Mouse (Mus musculus) forebrain, embryonic 14.5 days (tissue): Measurements from ENCODE around the gene Tmem220. TPM values are rescaled to one million over a fixed set of nuclear protein-coding genes. Genes with fewer than 3 reads are reported as not detected.

Source experiments
- ATAC-seq: fragments of 200-750 bp; cut with Nextera tagmentation; 2 replicates; pipeline ENCODE4 v1.8.0; 2017; ENCODE audit warnings: mild to moderate bottlenecking, moderate library complexity
- DNase-seq: peaks from one replicate; pipeline ENCODE4 v3.0.0-alpha.2; 2015; ENCODE audit warnings: low spot score
- H3K27ac ChIP-seq: fragments of 300-500 bp; sonication (generic); 2 replicates; pipeline ENCODE4 v1.5.1; 2014; ENCODE audit warnings: low read depth, mild to moderate bottlenecking, control low read depth, low read length, moderate library complexity
- H3K27me3 ChIP-seq: fragments of 300-500 bp; sonication (generic); replicated peaks from 2 replicates; pipeline ENCODE4 v1.6.1; 2014; ENCODE audit warnings: low read length, control low read depth, mixed read lengths; ENCODE audit not compliant: control insufficient read depth, insufficient read depth
- H3K36me3 ChIP-seq: fragments of 300-500 bp; sonication (generic); 2 replicates; pipeline ENCODE4 v1.6.1; 2014; ENCODE audit warnings: low read length, control low read depth; ENCODE audit not compliant: control insufficient read depth, insufficient read depth
- H3K4me1 ChIP-seq: fragments of 300-500 bp; sonication (generic); 2 replicates; pipeline ENCODE4 v1.6.1; 2014; ENCODE audit warnings: antibody characterized with exemption, low read length, control low read depth; ENCODE audit not compliant: control insufficient read depth, insufficient read depth
- H3K4me2 ChIP-seq: fragments of 300-500 bp; sonication (generic); 2 replicates; pipeline ENCODE4 v1.6.1; 2014; ENCODE audit warnings: mild to moderate bottlenecking, control low read depth, low read length
- H3K4me3 ChIP-seq: fragments of 300-500 bp; sonication (generic); 2 replicates; pipeline ENCODE4 v1.5.1; 2014; ENCODE audit warnings: low read depth, low read length, control low read depth
- H3K9ac ChIP-seq: fragments of 300-500 bp; sonication (generic); 2 replicates; pipeline ENCODE4 v1.6.1; 2014; ENCODE audit warnings: mild to moderate bottlenecking, low read length, control low read depth, moderate library complexity
- H3K9me3 ChIP-seq: fragments of 300-500 bp; sonication (generic); replicated peaks from 2 replicates; pipeline ENCODE4 v1.6.1; 2016; ENCODE audit warnings: low read length, control low read depth, mixed read lengths; ENCODE audit not compliant: control insufficient read depth
- WGBS: fragments of 180-500 bp; shearing (Covaris S2); extraction: QIAGEN DNeasy Blood & Tissue Kit; methylation state at CpG from one replicate; pipeline ENCODE4 v1.1.7; 2014; 5-methylcytosine and 5-hydroxymethylcytosine counted together
- polyA plus RNA-seq: library from polyadenylated mRNA; unstranded; fragments of >200 nt; fragmentation: Nextera tagmentation; extraction: Ambion mirVana; gene quantifications from 2 replicates; pipeline ENCODE4 v1.2.1, GENCODE M21; 2014

Tmem220 gene
- polyA plus RNA-seq, 1 experiment from 2014 or later = 0.36 TPM

- Histone ChIP-seq H3K36me3 (peaks cover 17% of the 10 kb centered on the region), H3K27ac (no peak overlapping the region), H3K4me2 (no peak overlapping the region), H3K4me3 (no peak overlapping the region), H3K4me1 (peaks cover 4% of the 10 kb centered on the region; the same call in 1 of the 2 replicates), H3K9ac (no peak overlapping the region), H3K27me3 (no peaks in the 10 kb centered on the region), H3K9me3 (no peaks in the 10 kb centered on the region)
- no peak for ATAC-seq
- DNase-seq = no peak
- WGBS = 93% methylated on average over 5 of the region's 5 CpGs
These were observed 22.2 kb downstream of the Tmem220 start for GRCm38 (mm10) chr11:67047199-67047598.

DNA sequence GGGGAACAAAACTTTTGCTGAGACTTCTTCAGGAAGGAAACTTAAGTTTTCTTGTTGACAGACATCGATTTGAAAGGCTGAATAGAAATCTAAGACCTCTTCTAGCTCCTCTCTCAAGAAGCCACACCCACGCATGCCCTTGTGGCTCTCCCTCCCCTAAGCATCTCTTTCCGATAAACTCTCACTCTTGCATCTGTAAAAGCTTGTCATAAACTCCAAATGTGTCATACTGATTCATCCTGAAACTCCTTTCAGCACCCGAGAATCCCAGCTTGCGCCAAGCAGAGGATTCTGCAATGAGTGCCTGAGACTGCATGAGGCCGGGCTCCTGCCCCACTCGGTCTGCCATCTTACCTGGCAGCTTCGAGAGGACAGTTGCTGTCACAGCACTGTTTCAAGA is 23.5 kb downstream of the Tmem220 start:
- H3K9ac ChIP-seq = no peak overlapping the region
- H3K36me3 ChIP-seq = peaks cover 17% of the 10 kb centered on the region
- no peaks in the 10 kb centered on the region for H3K9me3 ChIP-seq
- no peak for ATAC-seq
- no peaks in the 10 kb centered on the region for H3K27me3 ChIP-seq
- no peak overlapping the region for H3K4me2 ChIP-seq
- no peak for DNase-seq
- no peak overlapping the region for H3K4me3 ChIP-seq
- H3K4me1 ChIP-seq = peaks cover 8% of the 10 kb centered on the region; the same call in 1 of the 2 replicates
- no peak overlapping the region for H3K27ac ChIP-seq
- 89% methylated on average over 8 of the region's 8 CpGs for WGBS

DNA sequence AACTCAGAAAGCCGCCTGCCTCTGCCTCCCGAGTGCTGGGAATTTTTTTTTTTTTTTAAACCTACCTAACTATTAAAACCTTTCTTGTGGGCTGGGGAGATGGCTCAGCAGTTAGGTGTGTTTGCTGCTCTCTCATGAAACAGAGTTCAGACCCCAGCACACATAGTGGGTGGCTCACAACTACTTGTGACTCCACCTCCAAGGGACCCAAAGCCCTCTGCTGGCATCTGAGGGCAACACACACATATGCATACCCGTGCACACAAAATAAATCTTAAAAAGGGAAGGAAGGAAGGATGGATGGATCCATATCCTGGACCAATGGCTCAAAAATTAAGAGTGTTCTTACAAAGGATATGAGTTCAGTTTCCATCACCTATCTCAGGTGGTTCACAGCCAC is 24.3 kb downstream of the Tmem220 start:
- Histone ChIP-seq H3K27me3 (no peaks in the 10 kb centered on the region), H3K4me1 (peaks cover 9% of the 10 kb centered on the region; the same call in 1 of the 2 replicates), H3K36me3 (peaks cover 17% of the 10 kb centered on the region), H3K27ac (no peak overlapping the region), H3K9ac (no peak overlapping the region), H3K9me3 (no peaks in the 10 kb centered on the region), H3K4me3 (no peak overlapping the region), H3K4me2 (no peak overlapping the region)
- DNase-seq (no peak), ATAC-seq (no peak)
- 85% methylated on average over 3 of the region's 3 CpGs for WGBS

DNA sequence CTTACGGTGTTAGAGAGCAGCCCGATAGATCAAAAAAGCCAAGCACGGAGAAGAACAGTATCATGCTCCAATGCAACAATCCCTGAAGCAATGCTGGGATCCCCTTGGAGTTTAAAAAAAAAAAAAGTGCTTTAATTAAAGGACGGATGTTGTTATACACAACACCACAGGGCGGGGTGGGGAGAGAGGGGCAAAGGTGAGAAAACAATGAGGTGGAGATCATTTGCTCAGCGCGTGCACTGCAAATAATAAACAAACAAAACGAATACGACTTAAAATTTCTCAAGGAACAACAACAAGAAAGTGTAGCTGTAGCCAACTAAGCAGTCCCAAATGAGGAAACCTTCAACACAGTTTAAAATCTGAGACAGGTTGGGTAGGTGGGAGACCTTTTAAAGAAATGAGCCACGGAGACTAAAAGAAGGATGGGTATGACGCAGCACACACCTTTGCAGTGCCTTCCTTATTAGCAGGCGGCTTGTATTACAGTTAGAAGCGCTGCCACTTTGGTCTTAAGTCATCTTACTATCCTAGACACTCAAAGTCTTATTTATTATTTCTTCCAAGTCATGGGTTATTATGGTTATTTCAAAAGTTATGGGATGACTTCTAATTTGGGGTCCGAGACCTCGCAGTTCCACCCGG is 26.8 kb downstream of the Tmem220 start:
- H3K27me3 ChIP-seq = no peaks in the 10 kb centered on the region
- WGBS = 8% methylated on average over 16 of the region's 16 CpGs
- ATAC-seq (peak; percentile 60), DNase-seq (peak; percentile 20)
- H3K9ac ChIP-seq = peak overlapping the region; percentile 76
- H3K27ac ChIP-seq = peak overlapping the region; percentile 59; the same call in 1 of the 2 replicates
- peak overlapping the region; percentile 97 for H3K4me3 ChIP-seq
- peak overlapping the region; percentile 80 for H3K4me2 ChIP-seq
- H3K36me3 ChIP-seq = peaks cover 20% of the 10 kb centered on the region
- peaks cover 9% of the 10 kb centered on the region; the same call in 1 of the 2 replicates for H3K4me1 ChIP-seq
- H3K9me3 ChIP-seq = no peaks in the 10 kb centered on the region

DNA sequence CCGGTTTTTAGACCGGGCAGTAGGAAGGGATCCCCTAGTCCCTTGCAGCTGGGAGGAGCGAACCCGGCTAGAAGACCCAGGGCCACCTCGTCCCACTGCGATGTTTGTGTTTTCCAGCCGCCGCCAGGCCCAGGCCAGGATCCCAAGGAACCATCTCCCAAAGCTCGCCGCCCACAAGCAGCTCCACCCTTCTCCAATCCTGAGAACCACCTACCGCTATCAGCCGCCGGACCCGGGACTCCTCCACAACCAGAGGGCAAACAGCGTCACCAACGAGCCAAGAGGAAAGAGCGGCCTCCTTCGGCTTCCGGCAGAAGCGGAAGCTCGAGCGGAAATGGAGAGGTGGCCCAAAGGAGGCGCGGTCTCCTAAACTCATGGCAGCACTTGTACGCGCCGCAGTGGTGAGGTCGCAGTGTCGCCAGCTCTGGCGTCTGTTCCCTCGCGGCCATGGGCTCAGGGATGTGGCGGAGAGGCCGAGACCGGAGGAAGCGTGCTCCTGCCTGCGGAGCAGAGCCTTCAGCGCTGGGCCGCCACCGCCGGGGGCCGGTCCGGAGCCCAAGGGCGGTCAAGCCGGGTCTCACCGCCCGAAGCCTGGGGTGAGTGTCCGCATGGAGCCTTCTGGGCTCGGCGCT is 27.5 kb downstream of the Tmem220 start, which contains the start of the genes Adprm and Sco1:
Gene Adprm, minus strand, starts transcription at position 274 of the 632 bp plus-strand sequence.
Gene Sco1, plus strand, starts transcription at position 350 of the 632 bp plus-strand sequence.
- peaks cover 9% of the 10 kb centered on the region; the same call in 1 of the 2 replicates for H3K4me1 ChIP-seq
- peak within 1 kb of the TSS; percentile 76 for H3K9ac ChIP-seq
- peak within 1 kb of the TSS; percentile 80 for H3K4me2 ChIP-seq
- WGBS = under 1% methylated on average over 48 of the region's 50 CpGs
- DNase-seq (peak; percentile 93), ATAC-seq (peak; percentile 97)
- H3K4me3 ChIP-seq = peak within 1 kb of the TSS; percentile 97
- peak within 1 kb of the TSS; percentile 59 for H3K27ac ChIP-seq
- H3K27me3 ChIP-seq = no peaks in the 10 kb centered on the region
- H3K9me3 ChIP-seq = no peaks in the 10 kb centered on the region
- peaks cover 26% of the 10 kb centered on the region for H3K36me3 ChIP-seq

- no peak overlapping the region for H3K27ac ChIP-seq
- DNase-seq (no peak), ATAC-seq (no peak)
- H3K9ac ChIP-seq = no peak overlapping the region
- H3K9me3 ChIP-seq = no peaks in the 10 kb centered on the region
- H3K4me1 ChIP-seq = peaks cover 9% of the 10 kb centered on the region; the same call in 1 of the 2 replicates
- H3K27me3 ChIP-seq = no peaks in the 10 kb centered on the region
- H3K4me3 ChIP-seq = no peak overlapping the region
- peaks cover 46% of the 10 kb centered on the region for H3K36me3 ChIP-seq
- H3K4me2 ChIP-seq = no peak overlapping the region
- 92% methylated on average over 8 of the region's 8 CpGs for WGBS
These were observed 29.9 kb downstream of the Tmem220 start for GRCm38 (mm10) chr11:67054754-67055365.

GRCm38 (mm10) chr11:67061311-67061710 is 36.4 kb downstream of the Tmem220 start:
- no peaks in the 10 kb centered on the region for H3K4me1 ChIP-seq
- H3K27ac ChIP-seq = no peak overlapping the region
- no peak for DNase-seq
- no peak for ATAC-seq
- peaks cover 90% of the 10 kb centered on the region for H3K36me3 ChIP-seq
- WGBS = 90% methylated on average over 2 of the region's 2 CpGs
- no peaks in the 10 kb centered on the region for H3K27me3 ChIP-seq
- H3K4me2 ChIP-seq = no peak overlapping the region
- no peak overlapping the region for H3K9ac ChIP-seq
- no peaks in the 10 kb centered on the region for H3K9me3 ChIP-seq
- no peak overlapping the region for H3K4me3 ChIP-seq

DNA sequence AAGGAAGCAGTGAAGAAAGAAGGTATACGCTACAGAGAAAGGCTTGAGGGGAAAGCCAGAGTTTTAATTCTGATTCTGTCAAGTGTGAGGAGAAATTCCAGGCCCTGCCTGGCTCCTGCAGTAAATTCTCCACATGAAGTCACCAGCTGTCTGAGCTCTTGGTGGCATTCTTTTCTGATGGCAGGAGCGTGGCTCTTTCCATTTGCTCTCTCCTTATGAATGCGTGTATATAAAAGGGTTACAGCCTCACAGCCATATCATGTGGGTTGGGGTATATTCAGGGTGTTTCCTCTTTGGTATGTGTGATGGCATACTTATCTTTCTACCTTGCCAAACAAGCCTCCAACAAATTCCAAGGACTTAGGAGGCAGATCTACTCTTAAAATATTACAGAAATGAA is 37.8 kb downstream of the Tmem220 start:
- DNase-seq (no peak), ATAC-seq (no peak)
- Histone ChIP-seq H3K36me3 (peaks cover 86% of the 10 kb centered on the region), H3K27me3 (no peaks in the 10 kb centered on the region), H3K4me2 (no peak overlapping the region), H3K9ac (no peak overlapping the region), H3K4me3 (no peak overlapping the region), H3K4me1 (no peaks in the 10 kb centered on the region), H3K27ac (no peak overlapping the region), H3K9me3 (no peaks in the 10 kb centered on the region)
- WGBS = 89% methylated on average over 3 of the region's 3 CpGs
